Mouse (Mus musculus): Measurements from ENCODE around the gene Lrrc8a.
A peak's percentile ranks its signal among the peaks of the same experiment; 100 is the strongest.

The Lrrc8a gene

GRCm38 (mm10) chr2:30238906-30239465, 1.5 kb downstream of the Lrrc8a start:
- no peak for DNase-seq (ENCODE audit: low read depth, low spot score)

GRCm38 (mm10) chr2:30239777-30240176, 2.3 kb downstream of the Lrrc8a start:
- no peak for DNase-seq (ENCODE audit: low read depth, low spot score)

GRCm38 (mm10) chr2:30240267-30240666, 2.8 kb downstream of the Lrrc8a start, which contains the start of gene Gm28035:
Gm28035 (plus strand) TSS chr2:30240567.
- no peak for DNase-seq (ENCODE audit: low read depth, low spot score)

- DNase-seq (ENCODE audit: low read depth, low spot score) = peak; percentile 95
Measured at GRCm38 (mm10) chr2:30242509-30242908, 5.0 kb downstream of the Lrrc8a start.

GRCm38 (mm10) chr2:30243391-30243790, 5.9 kb downstream of the Lrrc8a start:
- DNase-seq (ENCODE audit: low read depth, low spot score) = no peak

GRCm38 (mm10) chr2:30244595-30245178, 7.2 kb downstream of the Lrrc8a start:
- no peak for DNase-seq (ENCODE audit: low read depth, low spot score)

GRCm38 (mm10) chr2:30247036-30247435, 9.5 kb downstream of the Lrrc8a start:
- no peak for DNase-seq (ENCODE audit: low read depth, low spot score)

- no peak for DNase-seq (ENCODE audit: low read depth, low spot score)
Measured at GRCm38 (mm10) chr2:30247681-30248080, 10.2 kb downstream of the Lrrc8a start.

GRCm38 (mm10) chr2:30249182-30249581, 11.7 kb downstream of the Lrrc8a start:
- no peak for DNase-seq (ENCODE audit: low read depth, low spot score)

GRCm38 (mm10) chr2:30250166-30251128, 12.9 kb downstream of the Lrrc8a start:
- no peak for DNase-seq (ENCODE audit: low read depth, low spot score)

GRCm38 (mm10) chr2:30251417-30252104, 14.0 kb downstream of the Lrrc8a start:
- DNase-seq (ENCODE audit: low read depth, low spot score) = peak; percentile 87

- DNase-seq (ENCODE audit: low read depth, low spot score) = no peak
Measured at GRCm38 (mm10) chr2:30252521-30252920, 15.0 kb downstream of the Lrrc8a start.

GRCm38 (mm10) chr2:30253809-30254208, 16.3 kb downstream of the Lrrc8a start:
- DNase-seq (ENCODE audit: low read depth, low spot score) = no peak

- DNase-seq (ENCODE audit: low read depth, low spot score) = no peak
Measured at GRCm38 (mm10) chr2:30255631-30256395, 18.3 kb downstream of the Lrrc8a start.

GRCm38 (mm10) chr2:30256616-30257350, 19.3 kb downstream of the Lrrc8a start:
- no peak for DNase-seq (ENCODE audit: low read depth, low spot score)

- no peak for DNase-seq (ENCODE audit: low read depth, low spot score)
Measured at GRCm38 (mm10) chr2:30257699-30258460, 20.4 kb downstream of the Lrrc8a start.

- peak; percentile 39 for DNase-seq (ENCODE audit: low read depth, low spot score)
Measured at GRCm38 (mm10) chr2:30258600-30258999, 21.1 kb downstream of the Lrrc8a start.

- no peak for DNase-seq (ENCODE audit: low read depth, low spot score)
Measured at GRCm38 (mm10) chr2:30259131-30260064, 21.9 kb downstream of the Lrrc8a start.
